Mouse (Mus musculus) c-Kit-negative CD71-positive TER-119-positive erythroid progenitor cells, embryonic 14.5 days (primary cell): Measurements from ENCODE around the gene Vmn1r77.
A peak's percentile ranks its signal among the peaks of the same experiment; 100 is the strongest.
"Not testable (repeated sequence)": the region's sequence is repeated elsewhere in the genome, so short reads cannot be mapped to it uniquely, and the experiment has no call there.

ENCODE experiments used
- DNase-seq: peaks from one replicate; pipeline ENCODE4 v3.0.0-alpha.2; 2013; ENCODE audit warnings: low read depth, low spot score

The Vmn1r77 gene

DNA sequence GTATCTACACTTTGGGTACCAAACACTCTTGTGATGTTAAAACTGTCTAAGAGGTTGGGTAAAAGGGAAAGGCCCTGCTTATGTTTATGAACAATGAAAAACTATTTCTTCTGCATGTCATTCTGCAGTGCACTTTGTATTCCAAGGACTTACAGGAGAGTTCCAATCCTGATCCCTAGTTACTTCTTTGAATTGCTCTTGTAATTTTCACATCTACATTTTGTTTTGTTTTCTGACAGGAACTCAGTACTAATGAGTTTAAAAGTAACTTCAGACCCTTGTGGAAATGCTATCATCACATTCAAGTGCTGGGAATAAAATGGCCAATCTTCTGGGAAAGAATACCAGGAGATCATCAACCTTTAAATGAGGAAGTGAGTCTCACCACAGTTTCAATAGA is at the start of gene Vmn1r77:
Gene Vmn1r77 (plus strand): TSS at position 301 of the 400 bp plus-strand sequence.
- not testable (repeated sequence) for DNase-seq

DNA sequence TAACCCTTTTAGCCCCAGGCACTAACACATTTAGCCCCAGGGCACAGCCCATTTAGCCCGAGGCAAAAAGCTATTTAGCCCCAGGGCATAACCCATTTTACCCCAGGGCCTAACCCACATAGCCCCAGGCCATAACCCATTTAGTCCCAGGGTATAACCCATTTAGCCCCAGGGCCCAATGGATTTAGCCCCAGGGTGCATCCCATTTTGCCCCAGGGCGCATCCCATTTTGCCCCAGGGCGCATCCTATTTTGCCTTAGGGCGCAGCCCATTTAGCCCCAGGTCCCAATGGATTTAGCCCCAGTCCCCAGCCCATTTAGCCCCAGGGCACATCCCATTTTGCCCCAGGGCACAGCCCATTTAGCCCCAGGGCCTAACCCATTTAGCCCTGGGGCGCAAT is 25.1 kb upstream of the Vmn1r77 start:
- not testable (repeated sequence) for DNase-seq

DNA sequence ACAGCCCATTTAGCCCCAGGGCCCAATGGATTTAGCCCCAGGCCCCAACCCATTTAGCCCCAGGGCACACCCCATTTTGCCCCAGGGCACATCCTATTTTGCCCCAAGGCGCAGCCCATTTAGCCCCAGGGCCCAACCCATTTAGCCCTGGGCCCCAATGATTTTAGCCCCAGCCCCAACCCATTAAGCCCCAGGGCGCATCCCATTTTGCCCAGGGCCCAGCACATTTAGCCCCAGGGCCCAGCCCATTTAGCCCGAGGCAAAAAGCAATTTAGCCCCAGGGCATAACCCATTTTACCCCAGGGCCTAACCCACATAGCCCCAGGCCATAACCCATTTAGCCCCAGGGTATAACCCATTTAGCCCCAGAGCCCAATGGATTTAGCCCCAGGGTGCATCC is 24.2 kb upstream of the Vmn1r77 start:
- not testable (repeated sequence) for DNase-seq

DNA sequence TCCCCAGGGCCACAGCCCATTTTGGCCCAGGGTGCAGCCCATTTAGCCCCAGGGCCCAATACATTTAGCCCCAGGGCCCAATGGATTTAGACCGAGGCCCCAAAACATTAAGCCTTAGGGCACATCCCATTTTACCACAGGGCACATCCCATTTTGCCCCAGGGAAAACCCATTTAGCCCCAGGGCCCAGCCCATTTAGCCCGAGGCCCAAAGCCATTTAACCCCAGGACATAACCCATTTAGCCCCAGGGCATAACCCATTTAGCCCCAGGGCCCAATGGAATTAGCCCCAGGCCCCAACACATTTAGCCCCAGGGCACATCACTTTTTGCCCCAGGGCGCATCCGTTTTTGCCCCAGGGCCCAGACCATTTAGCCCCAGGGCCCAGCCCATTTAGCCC is 23.4 kb upstream of the Vmn1r77 start:
- DNase-seq: peak; percentile 3

DNA sequence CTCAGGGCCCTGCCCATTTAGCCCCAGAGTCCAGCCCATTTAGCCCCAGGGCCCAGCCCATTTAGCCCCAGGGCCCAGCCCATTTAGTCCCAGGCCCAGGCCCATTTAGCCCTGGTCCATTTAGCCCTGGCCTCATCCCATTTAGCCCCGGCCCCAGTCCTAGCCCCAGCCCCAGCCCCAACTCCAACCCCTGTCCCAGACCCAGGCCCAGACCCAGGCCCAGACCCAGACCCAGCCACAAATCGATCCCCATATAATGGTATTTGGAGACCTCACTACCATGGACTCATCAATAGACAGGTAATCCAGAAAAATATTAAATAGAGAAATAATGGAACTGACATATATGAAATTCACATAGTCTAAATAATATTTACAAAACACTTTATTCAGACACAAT is 18.7 kb upstream of the Vmn1r77 start:
- DNase-seq: not testable (repeated sequence)

DNA sequence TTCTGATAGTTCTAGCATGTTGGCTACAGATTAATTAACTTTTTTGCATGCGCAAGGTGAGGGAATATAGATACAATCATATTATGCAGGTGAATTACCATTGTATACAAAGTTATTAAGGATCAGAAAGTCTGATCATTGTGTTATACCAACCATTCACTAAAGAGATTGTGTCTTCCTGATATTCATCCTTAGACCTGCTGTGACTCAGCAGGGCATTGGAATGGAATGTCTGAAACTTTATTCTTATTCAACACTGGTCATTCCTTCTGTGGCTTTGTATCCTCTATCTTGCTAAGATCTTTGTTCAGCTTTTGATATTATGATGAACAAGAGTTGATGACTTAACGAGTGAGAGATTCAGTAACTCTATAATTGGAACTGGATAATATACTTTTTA is 4.1 kb downstream of the Vmn1r77 start:
- DNase-seq: no peak
